Mouse (Mus musculus): ENCODE measurements around the gene Arl6ip5. TPM values are rescaled to one million over a fixed set of nuclear protein-coding genes. Genes with fewer than 3 reads are reported as not detected.

Gene Arl6ip5
- polyA plus RNA-seq, 1 experiment from 2014 or later = 64.9 TPM

DNA sequence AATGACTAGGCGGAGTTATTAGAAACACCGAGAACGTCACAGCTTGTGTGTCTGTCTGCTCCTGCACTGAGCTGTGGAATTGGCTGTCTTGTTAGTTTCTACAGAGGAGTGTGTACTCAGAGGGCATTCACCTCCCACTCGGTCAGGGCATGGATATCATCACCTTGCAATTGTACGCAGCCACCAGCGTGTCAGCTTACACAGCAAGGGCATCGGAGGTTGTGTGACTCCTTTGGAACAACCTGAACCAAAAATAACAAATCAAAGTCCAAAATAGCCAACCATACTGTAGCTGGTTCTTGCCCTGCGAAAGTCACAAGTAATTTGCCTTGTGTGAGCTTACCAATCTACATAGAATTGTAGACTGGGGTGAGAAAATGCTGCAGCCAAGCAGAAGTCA, 54.8 kb downstream of the Arl6ip5 start:
- no peaks in the 10 kb centered on the region for H3K27me3 ChIP-seq (ENCODE audit: insufficient read depth, low read length)
- TF ChIP-seq CTCF (IDR thresholded peaks at IDR 0.05; ENCODE audit: low read depth) = no peak
- 47% methylated on average over 8 of the region's 8 CpGs for WGBS
- no peaks in the 10 kb centered on the region for H3K36me3 ChIP-seq (ENCODE audit: insufficient read depth, low read length)
- H3K9me3 ChIP-seq (replicated peaks; ENCODE audit: low read length) = no peaks in the 10 kb centered on the region
- H3K4me2 ChIP-seq (ENCODE audit: low read length) = no peak overlapping the region
- no peak for DNase-seq (ENCODE audit: low spot score)
- no peak overlapping the region for H3K27ac ChIP-seq
- no peak overlapping the region for H3K9ac ChIP-seq (ENCODE audit: low read depth, low read length)
- no peak for ATAC-seq (replicated peaks; ENCODE audit: low FRiP score, low read depth)
- no peak overlapping the region for H3K4me3 ChIP-seq (replicated peaks; ENCODE audit: low read depth, low read length)
- H3K4me1 ChIP-seq (replicated peaks; ENCODE audit: insufficient read depth, low read length) = no peaks in the 10 kb centered on the region

- no peak overlapping the region for H3K27ac ChIP-seq
- DNase-seq (ENCODE audit: low spot score) = no peak
- H3K9me3 ChIP-seq (replicated peaks; ENCODE audit: low read length) = no peaks in the 10 kb centered on the region
- ATAC-seq (replicated peaks; ENCODE audit: low FRiP score, low read depth) = no peak
- H3K4me2 ChIP-seq (ENCODE audit: low read length) = no peak overlapping the region
- H3K36me3 ChIP-seq (ENCODE audit: insufficient read depth, low read length) = no peaks in the 10 kb centered on the region
- H3K9ac ChIP-seq (ENCODE audit: low read depth, low read length) = no peak overlapping the region
- TF ChIP-seq CTCF (IDR thresholded peaks at IDR 0.05; ENCODE audit: low read depth) = no peak
- no peak overlapping the region for H3K4me3 ChIP-seq (replicated peaks; ENCODE audit: low read depth, low read length)
- H3K27me3 ChIP-seq (ENCODE audit: insufficient read depth, low read length) = no peaks in the 10 kb centered on the region
- 65% methylated on average over 3 of the region's 3 CpGs for WGBS
- H3K4me1 ChIP-seq (replicated peaks; ENCODE audit: insufficient read depth, low read length) = no peaks in the 10 kb centered on the region
Measured at GRCm38 (mm10) chr6:97265705-97266104, 55.2 kb downstream of the Arl6ip5 start.

DNA sequence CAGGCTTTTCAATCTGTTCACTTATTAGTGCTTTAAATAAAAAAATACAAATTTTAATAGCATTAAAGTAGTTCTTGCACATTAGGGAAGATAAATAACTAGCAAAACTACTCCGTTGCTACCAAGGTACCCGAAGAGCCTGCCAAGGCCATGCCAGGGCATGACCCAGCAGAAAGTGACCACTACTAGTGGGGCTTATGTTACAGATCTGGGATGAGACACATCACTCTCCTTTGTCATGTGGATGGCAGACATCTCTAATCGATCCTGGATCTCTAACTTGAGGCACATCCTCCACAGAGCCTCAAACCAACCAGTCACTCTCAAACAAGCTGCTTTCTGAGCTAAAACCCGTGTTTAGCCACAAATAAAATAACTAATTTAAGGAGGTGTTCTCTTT, 56.2 kb downstream of the Arl6ip5 start:
- H3K4me1 ChIP-seq (replicated peaks; ENCODE audit: insufficient read depth, low read length) = no peaks in the 10 kb centered on the region
- no peaks in the 10 kb centered on the region for H3K9me3 ChIP-seq (replicated peaks; ENCODE audit: low read length)
- DNase-seq (ENCODE audit: low spot score) = no peak
- TF ChIP-seq CTCF (IDR thresholded peaks at IDR 0.05; ENCODE audit: low read depth) = no peak
- H3K27ac ChIP-seq = no peak overlapping the region
- no peak overlapping the region for H3K4me2 ChIP-seq (ENCODE audit: low read length)
- no peaks in the 10 kb centered on the region for H3K36me3 ChIP-seq (ENCODE audit: insufficient read depth, low read length)
- ATAC-seq (replicated peaks; ENCODE audit: low FRiP score, low read depth) = no peak
- H3K9ac ChIP-seq (ENCODE audit: low read depth, low read length) = no peak overlapping the region
- H3K4me3 ChIP-seq (replicated peaks; ENCODE audit: low read depth, low read length) = no peak overlapping the region
- WGBS = 60% methylated on average over 4 of the region's 4 CpGs
- H3K27me3 ChIP-seq (ENCODE audit: insufficient read depth, low read length) = no peaks in the 10 kb centered on the region

GRCm38 (mm10) chr6:97267132-97267531, 56.6 kb downstream of the Arl6ip5 start:
- Histone ChIP-seq H3K4me1 (replicated peaks; ENCODE audit: insufficient read depth, low read length) (no peaks in the 10 kb centered on the region), H3K36me3 (ENCODE audit: insufficient read depth, low read length) (no peaks in the 10 kb centered on the region), H3K4me3 (replicated peaks; ENCODE audit: low read depth, low read length) (no peak overlapping the region), H3K27me3 (ENCODE audit: insufficient read depth, low read length) (no peaks in the 10 kb centered on the region), H3K27ac (no peak overlapping the region), H3K9me3 (replicated peaks; ENCODE audit: low read length) (no peaks in the 10 kb centered on the region), H3K9ac (ENCODE audit: low read depth, low read length) (no peak overlapping the region), H3K4me2 (ENCODE audit: low read length) (no peak overlapping the region)
- no peak for DNase-seq (ENCODE audit: low spot score)
- 80% methylated on average over 2 of the region's 2 CpGs for WGBS
- TF ChIP-seq CTCF (IDR thresholded peaks at IDR 0.05; ENCODE audit: low read depth) = no peak
- no peak for ATAC-seq (replicated peaks; ENCODE audit: low FRiP score, low read depth)

GRCm38 (mm10) chr6:97269596-97269995, 59.1 kb downstream of the Arl6ip5 start:
- 70% methylated on average over 11 of the region's 11 CpGs for WGBS
- H3K27me3 ChIP-seq (ENCODE audit: insufficient read depth, low read length) = no peaks in the 10 kb centered on the region
- H3K4me3 ChIP-seq (replicated peaks; ENCODE audit: low read depth, low read length) = no peak overlapping the region
- no peak overlapping the region for H3K27ac ChIP-seq
- ATAC-seq (replicated peaks; ENCODE audit: low FRiP score, low read depth) = no peak
- no peak for TF ChIP-seq CTCF (IDR thresholded peaks at IDR 0.05; ENCODE audit: low read depth)
- H3K4me1 ChIP-seq (replicated peaks; ENCODE audit: insufficient read depth, low read length) = no peaks in the 10 kb centered on the region
- no peak overlapping the region for H3K9ac ChIP-seq (ENCODE audit: low read depth, low read length)
- H3K9me3 ChIP-seq (replicated peaks; ENCODE audit: low read length) = no peaks in the 10 kb centered on the region
- no peak for DNase-seq (ENCODE audit: low spot score)
- no peaks in the 10 kb centered on the region for H3K36me3 ChIP-seq (ENCODE audit: insufficient read depth, low read length)
- no peak overlapping the region for H3K4me2 ChIP-seq (ENCODE audit: low read length)

DNA sequence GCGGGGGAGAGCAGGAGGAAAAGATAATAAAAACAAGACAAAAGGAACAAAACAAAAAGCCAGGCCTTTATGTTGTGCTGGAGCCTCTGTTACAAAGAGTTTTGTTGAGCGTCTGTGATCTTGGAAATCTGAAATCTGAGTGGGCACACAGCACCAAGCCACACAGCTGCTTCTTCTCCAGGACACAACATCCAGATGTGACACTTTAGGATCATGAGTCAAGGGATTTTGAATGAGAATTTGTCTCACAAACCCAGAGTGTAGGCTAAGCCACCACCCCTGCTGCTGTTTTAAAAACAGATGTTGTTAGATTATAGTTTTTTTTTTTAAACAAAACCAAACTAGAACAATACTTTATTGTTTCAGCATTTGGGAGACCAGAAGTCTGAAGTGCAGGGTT, 61.9 kb downstream of the Arl6ip5 start:
- H3K9me3 ChIP-seq (replicated peaks; ENCODE audit: low read length) = no peaks in the 10 kb centered on the region
- no peak for ATAC-seq (replicated peaks; ENCODE audit: low FRiP score, low read depth)
- H3K4me1 ChIP-seq (replicated peaks; ENCODE audit: insufficient read depth, low read length) = no peaks in the 10 kb centered on the region
- H3K36me3 ChIP-seq (ENCODE audit: insufficient read depth, low read length) = no peaks in the 10 kb centered on the region
- H3K4me3 ChIP-seq (replicated peaks; ENCODE audit: low read depth, low read length) = no peak overlapping the region
- no peak for DNase-seq (ENCODE audit: low spot score)
- no peak overlapping the region for H3K4me2 ChIP-seq (ENCODE audit: low read length)
- H3K27ac ChIP-seq = no peak overlapping the region
- no peaks in the 10 kb centered on the region for H3K27me3 ChIP-seq (ENCODE audit: insufficient read depth, low read length)
- WGBS = 60% methylated on average over 2 of the region's 2 CpGs
- no peak for TF ChIP-seq CTCF (IDR thresholded peaks at IDR 0.05; ENCODE audit: low read depth)
- H3K9ac ChIP-seq (ENCODE audit: low read depth, low read length) = no peak overlapping the region

- no peak for TF ChIP-seq CTCF (IDR thresholded peaks at IDR 0.05; ENCODE audit: low read depth)
- Histone ChIP-seq H3K4me3 (replicated peaks; ENCODE audit: low read depth, low read length) (no peak overlapping the region), H3K4me1 (replicated peaks; ENCODE audit: insufficient read depth, low read length) (no peaks in the 10 kb centered on the region), H3K9me3 (replicated peaks; ENCODE audit: low read length) (no peaks in the 10 kb centered on the region), H3K27ac (no peak overlapping the region), H3K9ac (ENCODE audit: low read depth, low read length) (no peak overlapping the region), H3K36me3 (ENCODE audit: insufficient read depth, low read length) (no peaks in the 10 kb centered on the region), H3K4me2 (ENCODE audit: low read length) (no peak overlapping the region), H3K27me3 (ENCODE audit: insufficient read depth, low read length) (no peaks in the 10 kb centered on the region)
- ATAC-seq (replicated peaks; ENCODE audit: low FRiP score, low read depth) (no peak), DNase-seq (ENCODE audit: low spot score) (no peak)
- 76% methylated on average over 16 of the region's 16 CpGs for WGBS
Measured at GRCm38 (mm10) chr6:97273058-97273710, 62.7 kb downstream of the Arl6ip5 start.

Data from kidney, postnatal 0 days (tissue).